Mouse (Mus musculus): ENCODE data around the gene Smad9. TPM values are rescaled to one million over a fixed set of nuclear protein-coding genes. Genes with fewer than 3 reads are reported as not detected.
A peak's percentile ranks its signal among the peaks of the same experiment; 100 is the strongest.
"Not testable (repeated sequence)": the region's sequence is repeated elsewhere in the genome, so short reads cannot be mapped to it uniquely, and the experiment has no call there.

Smad9 gene
- total and polyA plus RNA-seq, 3 experiments: 1.0 to 3.5 (median 1.6) TPM

GRCm38 (mm10) chr3:54761258-54761657 is 5.9 kb downstream of the Smad9 start:
- intact Hi-C loops (cut with DNase I): no loop called here
- H3K27me3 ChIP-seq (ENCODE audit: control insufficient read depth, insufficient read depth, low read length): no peaks in the 10 kb centered on the region
- no peak for TF ChIP-seq POLR2A (IDR thresholded peaks at IDR 0.05; ENCODE audit: insufficient read depth, low read depth, low read length)
- TF ChIP-seq EP300 (IDR thresholded peaks at IDR 0.05; ENCODE audit: insufficient read depth, low read depth, low read length): no peak
- no peak for TF ChIP-seq CTCF (IDR thresholded peaks at IDR 0.05)
- no peaks in the 10 kb centered on the region for H3K4me1 ChIP-seq (ENCODE audit: control insufficient read depth, insufficient read depth, low read length)
- H3K79me2 ChIP-seq (replicated peaks; ENCODE audit: control insufficient read depth, insufficient read depth, low read length): no peaks in the 10 kb centered on the region
- no peak overlapping the region for H3K4me3 ChIP-seq
- no peak overlapping the region for H3K9ac ChIP-seq (ENCODE audit: low read depth, low read length)
- no peaks in the 10 kb centered on the region for H3K36me3 ChIP-seq (ENCODE audit: control insufficient read depth, insufficient read depth, low read length)
- WGBS: 92% methylated on average over 1 of the region's 1 CpGs
- DNase-seq: no peak
- H3K27ac ChIP-seq: no peak overlapping the region

DNA sequence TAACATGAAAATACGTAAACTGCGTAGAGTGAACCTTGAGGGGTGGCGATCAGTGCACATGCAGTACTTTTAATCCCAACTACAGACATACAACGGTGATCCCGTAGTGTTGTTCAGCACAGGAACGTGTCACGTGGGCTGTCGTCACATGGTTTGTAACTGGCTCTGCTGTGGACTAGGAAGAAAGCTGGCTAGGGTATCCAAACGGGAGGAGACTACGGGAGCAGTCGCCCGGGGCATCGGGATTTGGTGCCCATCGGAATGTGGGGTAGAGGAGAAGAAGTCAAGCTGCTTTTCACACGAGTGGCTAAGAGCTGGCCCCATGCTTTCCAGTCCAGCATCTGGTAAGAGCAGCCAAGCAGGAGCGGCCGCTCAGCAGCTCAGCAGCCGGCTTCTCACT is 9.0 kb downstream of the Smad9 start:
- no peaks in the 10 kb centered on the region for H3K4me1 ChIP-seq (ENCODE audit: control insufficient read depth, insufficient read depth, low read length)
- H3K27me3 ChIP-seq (ENCODE audit: control insufficient read depth, insufficient read depth, low read length): no peaks in the 10 kb centered on the region
- H3K79me2 ChIP-seq (replicated peaks; ENCODE audit: control insufficient read depth, insufficient read depth, low read length): no peaks in the 10 kb centered on the region
- H3K27ac ChIP-seq: peak overlapping the region; percentile 28; the same call in 1 of the 2 replicates
- WGBS: 51% methylated on average over 18 of the region's 18 CpGs
- H3K4me3 ChIP-seq: peak overlapping the region; percentile 41
- peak; percentile 50 to 51 for DNase-seq
- TF ChIP-seq CTCF (IDR thresholded peaks at IDR 0.05) (no peak), POLR2A (IDR thresholded peaks at IDR 0.05; ENCODE audit: insufficient read depth, low read depth, low read length) (0 out of 2 replicates have a peak, but pooled peaks have one; percentile 33)
- H3K9ac ChIP-seq (ENCODE audit: low read depth, low read length): peak overlapping the region; percentile 18; the same call in 1 of the 2 replicates
- no peaks in the 10 kb centered on the region for H3K36me3 ChIP-seq (ENCODE audit: control insufficient read depth, insufficient read depth, low read length)
- intact Hi-C loops (cut with DNase I): no loop called here

GRCm38 (mm10) chr3:54765521-54765920 is 10.1 kb downstream of the Smad9 start:
- 93% methylated on average over 6 of the region's 6 CpGs for WGBS

DNA sequence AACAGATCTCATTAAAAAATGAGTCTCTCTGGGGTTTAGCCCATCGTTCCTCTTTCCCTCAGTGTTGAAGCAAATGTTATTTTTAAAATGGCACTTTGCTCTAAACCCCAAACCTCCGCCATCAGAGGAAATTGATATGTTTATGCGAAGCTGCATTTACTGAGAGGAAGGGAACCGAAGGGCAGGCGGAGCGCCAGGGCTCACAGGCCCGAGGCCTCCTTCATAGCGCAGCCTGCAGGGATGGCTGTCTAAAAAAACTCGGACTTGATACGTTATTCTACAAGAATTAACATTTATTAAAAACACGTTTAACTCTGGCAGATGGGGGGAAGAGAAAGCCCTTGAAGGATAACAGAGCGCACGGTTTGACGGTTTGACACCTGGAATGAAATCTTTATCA is 10.7 kb downstream of the Smad9 start:
- Histone ChIP-seq H3K4me3 (no peak overlapping the region), H3K27ac (no peak overlapping the region), H3K27me3 (ENCODE audit: control insufficient read depth, insufficient read depth, low read length) (no peaks in the 10 kb centered on the region), H3K36me3 (ENCODE audit: control insufficient read depth, insufficient read depth, low read length) (no peaks in the 10 kb centered on the region), H3K79me2 (replicated peaks; ENCODE audit: control insufficient read depth, insufficient read depth, low read length) (no peaks in the 10 kb centered on the region), H3K9ac (ENCODE audit: low read depth, low read length) (no peak overlapping the region), H3K4me1 (ENCODE audit: control insufficient read depth, insufficient read depth, low read length) (no peaks in the 10 kb centered on the region)
- TF ChIP-seq POLR2A (IDR thresholded peaks at IDR 0.05; ENCODE audit: insufficient read depth, low read depth, low read length) (no peak), CTCF (IDR thresholded peaks at IDR 0.05) (no peak), EP300 (IDR thresholded peaks at IDR 0.05; ENCODE audit: insufficient read depth, low read depth, low read length) (no peak)
- WGBS: 83% methylated on average over 14 of the region's 14 CpGs
- intact Hi-C loops (cut with DNase I): no loop called here
- no peak for DNase-seq

More at GRCm38 (mm10) chr3:54765521-54765920, 10.1 kb downstream of the Smad9 start:
- H3K4me3 ChIP-seq; H3K9ac ChIP-seq (ENCODE audit: low read depth, low read length); H3K4me1 ChIP-seq (ENCODE audit: control insufficient read depth, insufficient read depth, low read length); H3K79me2 ChIP-seq (replicated peaks; ENCODE audit: control insufficient read depth, insufficient read depth, low read length); H3K36me3 ChIP-seq (ENCODE audit: control insufficient read depth, insufficient read depth, low read length); DNase-seq; H3K27ac ChIP-seq; H3K27me3 ChIP-seq (ENCODE audit: control insufficient read depth, insufficient read depth, low read length); intact Hi-C loops (cut with DNase I): not testable (repeated sequence)
- peak; percentile 47 for TF ChIP-seq CTCF (IDR thresholded peaks at IDR 0.05)

DNA sequence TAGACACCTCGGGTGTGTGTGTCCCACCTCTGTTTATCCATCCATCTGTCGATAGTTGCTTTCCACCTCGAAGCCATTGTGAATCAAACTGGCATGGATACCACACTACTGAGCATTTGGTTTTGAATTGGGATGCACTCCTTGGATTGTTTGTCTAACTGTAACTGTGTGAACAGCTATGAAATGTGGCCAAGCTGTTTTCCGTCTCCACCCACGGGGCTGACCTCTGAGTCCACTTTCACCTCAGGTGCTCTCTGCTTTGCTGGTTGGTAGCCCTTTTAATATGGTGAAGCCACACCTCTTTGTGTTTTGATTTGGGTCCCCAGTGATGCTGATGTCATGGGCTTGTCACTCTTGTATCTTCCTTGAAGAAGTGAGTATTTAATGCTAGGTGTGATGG is 11.4 kb downstream of the Smad9 start:
- Histone ChIP-seq H3K79me2 (replicated peaks; ENCODE audit: control insufficient read depth, insufficient read depth, low read length) (no peaks in the 10 kb centered on the region), H3K9ac (ENCODE audit: low read depth, low read length) (no peak overlapping the region), H3K4me3 (no peak overlapping the region), H3K36me3 (ENCODE audit: control insufficient read depth, insufficient read depth, low read length) (no peaks in the 10 kb centered on the region), H3K27ac (no peak overlapping the region), H3K4me1 (ENCODE audit: control insufficient read depth, insufficient read depth, low read length) (no peaks in the 10 kb centered on the region), H3K27me3 (ENCODE audit: control insufficient read depth, insufficient read depth, low read length) (no peaks in the 10 kb centered on the region)
- WGBS: 70% methylated on average over 5 of the region's 5 CpGs
- TF ChIP-seq EP300 (IDR thresholded peaks at IDR 0.05; ENCODE audit: insufficient read depth, low read depth, low read length): no peak
- no peak for TF ChIP-seq POLR2A (IDR thresholded peaks at IDR 0.05; ENCODE audit: insufficient read depth, low read depth, low read length)
- TF ChIP-seq CTCF (IDR thresholded peaks at IDR 0.05): no peak
- no peak for DNase-seq
- intact Hi-C loops (cut with DNase I): no loop called here

DNA sequence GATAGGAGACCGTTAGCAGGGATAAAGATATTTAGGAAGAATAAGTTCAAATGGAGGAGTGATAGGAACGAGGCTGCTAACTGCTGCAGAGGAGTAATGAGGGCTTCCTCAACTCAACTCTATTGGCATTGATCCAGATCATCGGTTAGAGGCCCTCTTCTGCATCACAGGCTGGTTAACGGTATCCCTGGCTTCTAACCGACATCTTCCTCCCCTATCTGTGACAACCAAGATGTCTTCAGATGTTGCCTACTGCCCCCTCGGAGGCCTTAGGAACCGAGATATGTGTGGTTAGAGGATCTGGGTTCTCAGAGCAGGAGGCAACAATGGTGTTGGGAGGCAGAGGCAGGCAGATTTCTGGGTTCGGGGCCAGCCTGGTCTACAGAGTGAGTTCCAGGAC is 13.2 kb downstream of the Smad9 start:
- Histone ChIP-seq H3K4me1 (ENCODE audit: control insufficient read depth, insufficient read depth, low read length) (no peaks in the 10 kb centered on the region), H3K79me2 (replicated peaks; ENCODE audit: control insufficient read depth, insufficient read depth, low read length) (no peaks in the 10 kb centered on the region), H3K27ac (no peak overlapping the region), H3K36me3 (ENCODE audit: control insufficient read depth, insufficient read depth, low read length) (no peaks in the 10 kb centered on the region), H3K27me3 (ENCODE audit: control insufficient read depth, insufficient read depth, low read length) (no peaks in the 10 kb centered on the region), H3K4me3 (no peak overlapping the region), H3K9ac (ENCODE audit: low read depth, low read length) (no peak overlapping the region)
- WGBS: 74% methylated on average over 8 of the region's 8 CpGs
- intact Hi-C loops (cut with DNase I): no loop called here
- TF ChIP-seq POLR2A (IDR thresholded peaks at IDR 0.05; ENCODE audit: insufficient read depth, low read depth, low read length) (no peak), CTCF (IDR thresholded peaks at IDR 0.05) (no peak), EP300 (IDR thresholded peaks at IDR 0.05; ENCODE audit: insufficient read depth, low read depth, low read length) (no peak)
- DNase-seq: no peak
